Mouse (Mus musculus) midbrain, embryonic 14.5 days (tissue): ENCODE results near the gene Clca1. TPM values are rescaled to one million over a fixed set of nuclear protein-coding genes. Genes with fewer than 3 reads are reported as not detected.

ENCODE experiments used
- ATAC-seq: fragments of 200-750 bp; cut with Nextera tagmentation; 2 replicates; pipeline ENCODE4 v1.8.0; 2017; ENCODE audit warnings: moderate number of reproducible peaks, moderate library complexity; ENCODE audit not compliant: low FRiP score, low TSS enrichment
- DNase-seq: peaks from one replicate; pipeline ENCODE4 v3.0.0-alpha.2; 2015
- H3K27ac ChIP-seq: fragments of 300-500 bp; sonication (generic); replicated peaks from 2 replicates; pipeline ENCODE4 v1.5.1; 2014; ENCODE audit warnings: mild to moderate bottlenecking, low read depth, low read length, moderate library complexity
- H3K27me3 ChIP-seq: fragments of 300-500 bp; sonication (generic); 2 replicates; pipeline ENCODE4 v1.6.1; 2014; ENCODE audit warnings: low read length, control low read depth, mixed read lengths; ENCODE audit not compliant: control insufficient read depth, insufficient read depth
- H3K36me3 ChIP-seq: fragments of 300-500 bp; sonication (generic); 2 replicates; pipeline ENCODE4 v1.6.1; 2014; ENCODE audit warnings: low read length, control low read depth; ENCODE audit not compliant: control insufficient read depth, insufficient read depth
- H3K4me1 ChIP-seq: fragments of 300-500 bp; sonication (generic); 2 replicates; pipeline ENCODE4 v1.6.1; 2014; ENCODE audit warnings: mild to moderate bottlenecking, antibody characterized with exemption, low read length, control low read depth; ENCODE audit not compliant: control insufficient read depth, insufficient read depth
- H3K4me2 ChIP-seq: fragments of 300-500 bp; sonication (generic); 2 replicates; pipeline ENCODE4 v1.6.1; 2014; ENCODE audit warnings: mild to moderate bottlenecking, low read length, moderate library complexity
- H3K4me3 ChIP-seq: fragments of 300-500 bp; sonication (generic); replicated peaks from 2 replicates; pipeline ENCODE4 v1.5.1; 2014; ENCODE audit warnings: low read depth, low read length
- H3K9ac ChIP-seq: fragments of 300-500 bp; sonication (generic); replicated peaks from 2 replicates; pipeline ENCODE4 v1.6.1; 2014; ENCODE audit warnings: mild to moderate bottlenecking, low read length, moderate library complexity
- H3K9me3 ChIP-seq: fragments of 300-500 bp; sonication (generic); 2 replicates; pipeline ENCODE4 v1.6.1; 2016; ENCODE audit warnings: low read length, control low read depth, mixed read lengths; ENCODE audit not compliant: control insufficient read depth
- WGBS: fragments of 180-500 bp; shearing (Covaris S2); extraction: QIAGEN DNeasy Blood & Tissue Kit; methylation state at CpG from one replicate; pipeline ENCODE4 v1.1.7; 2014; 5-methylcytosine and 5-hydroxymethylcytosine counted together
- polyA plus RNA-seq: library from polyadenylated mRNA; unstranded; fragments of >200 nt; fragmentation: Nextera tagmentation; extraction: Ambion mirVana; gene quantifications from 2 replicates; pipeline ENCODE4 v1.2.1, GENCODE M21; 2014

Clca1 gene
- polyA plus RNA-seq, 1 experiment from 2014 or later: not detected

GRCm38 (mm10) chr3:144976091-144976490 lies 56.5 kb downstream of the Clca1 start:
- ATAC-seq (no peak), DNase-seq (no peak)
- H3K4me3 ChIP-seq: no peak overlapping the region
- no peak overlapping the region for H3K4me2 ChIP-seq
- WGBS: 32% methylated on average over 1 of the region's 1 CpGs
- no peaks in the 10 kb centered on the region for H3K27me3 ChIP-seq
- no peak overlapping the region for H3K9ac ChIP-seq
- H3K9me3 ChIP-seq: no peaks in the 10 kb centered on the region
- no peak overlapping the region for H3K27ac ChIP-seq
- H3K36me3 ChIP-seq: no peaks in the 10 kb centered on the region
- H3K4me1 ChIP-seq: no peaks in the 10 kb centered on the region

- H3K36me3 ChIP-seq: no peaks in the 10 kb centered on the region
- DNase-seq (no peak), ATAC-seq (no peak)
- no peak within 1 kb of the TSS for H3K9ac ChIP-seq
- H3K9me3 ChIP-seq: no peaks in the 10 kb centered on the region
- no peaks in the 10 kb centered on the region for H3K27me3 ChIP-seq
- no peak within 1 kb of the TSS for H3K4me3 ChIP-seq
- no peak within 1 kb of the TSS for H3K27ac ChIP-seq
- no peak within 1 kb of the TSS for H3K4me2 ChIP-seq
- H3K4me1 ChIP-seq: no peaks in the 10 kb centered on the region
Observed at GRCm38 (mm10) chr3:144974945-144975344, 57.6 kb downstream of the Clca1 start, which contains the start of gene Clca4a. Gene Clca4a (minus strand): TSS chr3:144975045.

GRCm38 (mm10) chr3:144971553-144972270 lies 60.9 kb downstream of the Clca1 start:
- H3K27me3 ChIP-seq: no peaks in the 10 kb centered on the region
- ATAC-seq (no peak), DNase-seq (no peak)
- no peaks in the 10 kb centered on the region for H3K4me1 ChIP-seq
- WGBS: 67% methylated on average over 9 of the region's 9 CpGs
- H3K27ac ChIP-seq: no peak overlapping the region
- H3K9me3 ChIP-seq: no peaks in the 10 kb centered on the region
- no peak overlapping the region for H3K4me2 ChIP-seq
- no peaks in the 10 kb centered on the region for H3K36me3 ChIP-seq
- H3K9ac ChIP-seq: no peak overlapping the region
- no peak overlapping the region for H3K4me3 ChIP-seq

DNA sequence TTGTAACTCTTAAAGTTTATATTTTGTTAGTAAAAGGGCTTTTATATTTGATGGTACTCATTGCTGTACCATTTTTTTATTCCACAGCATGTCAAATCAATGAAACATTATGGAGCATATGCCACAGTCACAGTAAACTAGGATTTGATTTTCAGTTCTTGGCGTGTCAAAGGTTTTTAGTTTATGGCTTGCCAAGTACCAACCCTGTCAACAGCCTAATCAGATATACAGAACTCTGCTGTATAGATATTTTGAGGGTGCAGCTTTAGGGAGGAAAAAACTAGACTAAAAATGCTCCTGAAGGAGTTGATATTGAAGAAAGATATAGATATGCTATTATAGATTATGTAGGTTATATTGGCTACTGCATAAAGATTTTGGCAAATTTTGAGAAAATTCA lies 62.8 kb downstream of the Clca1 start:
- WGBS: 89% methylated on average over 1 of the region's 1 CpGs
- Histone ChIP-seq H3K9ac (no peak overlapping the region), H3K9me3 (no peaks in the 10 kb centered on the region), H3K27ac (no peak overlapping the region), H3K27me3 (no peaks in the 10 kb centered on the region), H3K4me2 (no peak overlapping the region), H3K36me3 (no peaks in the 10 kb centered on the region), H3K4me3 (no peak overlapping the region), H3K4me1 (no peaks in the 10 kb centered on the region)
- no peak for ATAC-seq
- no peak for DNase-seq

GRCm38 (mm10) chr3:144966074-144966473 lies 66.5 kb downstream of the Clca1 start:
- no peaks in the 10 kb centered on the region for H3K27me3 ChIP-seq
- H3K27ac ChIP-seq: no peak overlapping the region
- DNase-seq (no peak), ATAC-seq (no peak)
- H3K9me3 ChIP-seq: no peaks in the 10 kb centered on the region
- no peak overlapping the region for H3K4me3 ChIP-seq
- no peaks in the 10 kb centered on the region for H3K36me3 ChIP-seq
- H3K9ac ChIP-seq: no peak overlapping the region
- H3K4me2 ChIP-seq: no peak overlapping the region
- H3K4me1 ChIP-seq: no peaks in the 10 kb centered on the region
- 79% methylated on average over 4 of the region's 4 CpGs for WGBS

Other genes with a start within 250 kb of the Clca1 start
- 0.12 TPM in 1 of 2 replicates, not detected in the other for gene Clca3a2, start 213.3 kb downstream of the Clca1 start, polyA plus RNA-seq
- not detected in 2 replicates for gene Clca3b, start 183.4 kb downstream of the Clca1 start, polyA plus RNA-seq
- not detected in 2 replicates for gene Clca4b, start 100.2 kb downstream of the Clca1 start, polyA plus RNA-seq
- not detected in 2 replicates for gene Clca4a, start 57.7 kb downstream of the Clca1 start, polyA plus RNA-seq
- gene Clca2, start 66.7 kb upstream of the Clca1 start, polyA plus RNA-seq: not detected in 2 replicates
- gene Odf2l, start 85.8 kb upstream of the Clca1 start, polyA plus RNA-seq: 13.3 and 14.2 TPM in 2 replicates